Mouse (Mus musculus) embryonic fibroblast, embryonic 13.5 days (primary cell): ENCODE data around the gene Kcnj14.

Source experiments
- CTCF ChIP-seq: IDR thresholded peaks from 2 replicates; pipeline ENCODE4 v1.5.1; 2011; ENCODE audit warnings: mild to moderate bottlenecking, control low read depth, low read length, moderate library complexity, borderline replicate concordance; ENCODE audit not compliant: insufficient read depth
- POLR2A ChIP-seq: IDR thresholded peaks from 2 replicates; pipeline ENCODE4 v1.6.1; 2011; ENCODE audit warnings: low read depth, mild to moderate bottlenecking, control low read depth, low read length, moderate library complexity

DNA sequence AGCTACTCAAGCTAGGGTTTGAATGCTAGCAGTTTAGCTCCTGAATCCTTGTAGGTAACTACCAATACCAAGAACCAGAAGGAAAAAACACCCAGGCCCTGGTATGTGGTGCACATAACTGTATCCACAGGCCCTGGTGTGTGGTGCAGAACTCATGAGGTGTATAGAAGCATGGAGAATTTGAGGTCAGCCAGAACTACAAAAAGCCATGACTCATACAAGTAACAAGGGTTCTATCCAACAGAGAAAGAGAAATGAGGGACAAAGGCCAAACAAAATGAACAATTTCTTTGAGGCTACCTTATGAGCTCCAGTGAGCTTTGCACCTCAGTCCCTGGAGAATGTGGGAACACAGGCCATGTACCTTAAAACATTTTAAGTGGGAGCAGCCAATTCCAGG lies 3.7 kb downstream of the Kcnj14 start:
- no peak for TF ChIP-seq POLR2A
- TF ChIP-seq CTCF = no peak
